Mouse (Mus musculus) WW6 (cell line): ENCODE measurements around the gene Cep68.

Experiments used
- DNase-seq: peaks from one replicate; pipeline ENCODE4 v3.0.0-alpha.2; 2013; ENCODE audit warnings: low read depth, low spot score

Cep68 gene

GRCm38 (mm10) chr11:20204870-20205446, 44.3 kb downstream of the Cep68 start:
- DNase-seq: no peak

- DNase-seq: no peak
These were observed 44.9 kb downstream of the Cep68 start for GRCm38 (mm10) chr11:20204321-20204720.

- DNase-seq: no peak
These were observed 46.8 kb downstream of the Cep68 start for GRCm38 (mm10) chr11:20202299-20203011.

GRCm38 (mm10) chr11:20201661-20202101, 47.5 kb downstream of the Cep68 start:
- no peak for DNase-seq

GRCm38 (mm10) chr11:20200713-20201575, 48.3 kb downstream of the Cep68 start, which contains the start of gene Rab1a:
Gene Rab1a, plus strand, starts transcription at chr11:20201432.
- peak; percentile 100 for DNase-seq

GRCm38 (mm10) chr11:20193100-20193736, 56.0 kb downstream of the Cep68 start:
- no peak for DNase-seq

- DNase-seq: no peak
These were observed 62.0 kb downstream of the Cep68 start for GRCm38 (mm10) chr11:20187271-20187670.
